Mouse (Mus musculus) cerebellum, postnatal 14 days (tissue): ENCODE measurements around the gene Dop1b.
"Not testable (repeated sequence)": the region's sequence is repeated elsewhere in the genome, so short reads cannot be mapped to it uniquely, and the experiment has no call there.

Source experiments
- DNase-seq, 2 experiments: peaks; one replicate each; pipeline ENCODE4 v3.0.0; 2021; ENCODE audit warnings: mixed read lengths in 2 of 2

Gene Dop1b

GRCm38 (mm10) chr16:93797841-93798492, 86.3 kb downstream of the Dop1b start:
- peak; percentile 38 for DNase-seq

DNA sequence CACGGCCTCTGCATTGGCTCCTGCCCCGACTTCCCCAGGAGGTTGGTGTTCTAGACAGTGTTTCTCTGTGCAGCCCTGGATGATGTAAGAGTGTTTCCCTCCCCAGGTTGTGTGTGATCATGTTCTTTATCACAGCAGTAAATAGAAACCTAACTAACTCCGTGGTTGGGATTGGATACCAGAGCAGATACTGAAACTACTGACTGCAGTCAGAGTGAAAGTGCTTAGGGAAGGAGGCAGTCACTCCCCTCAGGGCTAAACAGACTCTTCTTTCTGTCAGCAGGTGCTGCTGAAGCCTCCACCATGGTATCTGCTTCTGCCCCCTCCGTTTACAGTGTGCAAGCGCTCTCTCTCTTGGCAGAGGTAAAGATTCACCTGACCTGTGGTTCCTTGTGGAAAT, 86.9 kb downstream of the Dop1b start:
- no peak for DNase-seq

- peak; percentile 34 to 39 for DNase-seq
Measured at GRCm38 (mm10) chr16:93799071-93799470, 87.4 kb downstream of the Dop1b start.

DNA sequence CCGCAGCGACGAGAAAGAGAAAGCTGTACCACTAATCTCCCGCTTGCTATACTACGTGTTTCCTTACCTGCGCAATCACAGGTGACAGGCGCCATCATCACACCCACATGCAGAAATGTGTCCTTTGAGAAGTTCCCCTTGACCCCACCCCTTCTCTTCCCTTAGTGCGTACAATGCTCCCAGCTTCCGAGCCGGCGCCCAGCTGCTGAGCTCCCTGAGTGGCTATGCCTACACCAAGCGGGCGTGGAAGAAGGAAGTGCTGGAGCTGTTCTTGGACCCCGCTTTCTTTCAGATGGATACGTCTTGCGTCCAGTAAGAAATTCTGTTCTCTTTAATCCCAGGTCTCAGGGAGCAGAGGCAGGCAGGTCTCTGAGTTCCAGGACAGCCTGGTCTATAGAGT, 88.2 kb downstream of the Dop1b start:
- no peak for DNase-seq

DNA sequence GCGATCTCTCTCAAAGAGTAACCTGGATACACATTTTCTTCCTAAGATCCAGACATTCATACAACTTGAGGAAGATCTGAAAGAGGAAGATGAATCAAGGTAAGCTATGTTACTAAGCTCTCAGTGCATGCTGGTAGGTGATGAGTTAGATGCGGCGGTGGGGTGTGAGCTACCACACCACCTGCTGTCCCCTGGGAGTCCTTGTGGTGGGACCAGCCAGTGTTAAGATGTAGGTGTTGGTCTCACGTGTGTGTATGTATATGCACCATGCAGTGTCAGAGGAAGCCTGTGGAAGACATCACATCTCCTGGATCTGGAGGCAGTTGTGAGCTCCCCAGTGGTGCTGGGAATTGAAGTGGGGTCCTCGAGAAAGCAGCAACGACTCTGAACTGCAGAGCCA, 95.5 kb downstream of the Dop1b start:
- DNase-seq: no peak

- no peak for DNase-seq
Measured at GRCm38 (mm10) chr16:93807961-93808554, 96.4 kb downstream of the Dop1b start.

- DNase-seq: no peak
Measured at GRCm38 (mm10) chr16:93815856-93816736, 104.4 kb downstream of the Dop1b start.

DNA sequence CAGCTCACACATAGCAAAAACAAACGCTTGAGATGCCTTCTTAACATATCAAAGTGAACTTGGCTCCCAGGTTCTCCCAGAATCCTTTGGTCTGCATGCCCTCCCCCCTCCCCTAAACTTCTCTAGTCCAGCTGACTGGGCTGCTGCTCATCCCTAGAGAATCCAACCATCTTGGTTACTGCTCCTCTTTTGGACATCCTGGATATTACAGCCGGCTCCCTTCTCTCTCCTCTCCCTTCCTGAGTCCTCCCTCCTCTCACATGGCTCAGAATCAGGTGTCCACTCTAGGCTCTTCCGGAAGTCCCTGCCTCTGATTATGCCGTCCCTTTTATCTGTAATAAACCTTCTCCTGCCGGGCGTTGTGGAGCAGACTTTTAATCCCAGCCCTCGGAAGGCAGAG, 105.2 kb downstream of the Dop1b start:
- DNase-seq: no peak

- no peak for DNase-seq
Measured at GRCm38 (mm10) chr16:93817371-93817770, 105.7 kb downstream of the Dop1b start.

GRCm38 (mm10) chr16:93818691-93819324, 107.1 kb downstream of the Dop1b start:
- DNase-seq: no peak

- no peak for DNase-seq
Measured at GRCm38 (mm10) chr16:93819325-93819696, 107.6 kb downstream of the Dop1b start.

DNA sequence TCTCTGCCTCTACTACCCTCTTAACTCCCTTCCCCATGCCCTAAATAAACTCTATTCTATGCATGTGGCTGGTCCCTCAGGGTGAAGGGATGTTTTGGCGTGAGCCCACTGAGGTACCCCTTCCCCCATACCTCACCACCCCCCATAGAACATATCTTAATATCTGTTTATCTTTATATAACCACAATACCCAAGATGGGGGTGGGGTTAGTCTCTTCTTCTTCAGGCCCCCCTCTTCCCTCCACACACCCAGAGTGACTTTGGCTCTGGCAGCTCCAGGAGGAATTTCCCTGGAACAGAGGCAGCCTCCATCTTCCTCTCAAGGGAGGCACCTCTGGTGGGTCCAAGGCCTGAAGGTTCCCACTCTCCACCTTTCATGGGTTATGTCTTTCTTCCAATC, 108.3 kb downstream of the Dop1b start:
- no peak for DNase-seq

GRCm38 (mm10) chr16:93821706-93822105, 110.0 kb downstream of the Dop1b start:
- DNase-seq: no peak

GRCm38 (mm10) chr16:93822433-93823225, 110.9 kb downstream of the Dop1b start:
- not testable (repeated sequence) for DNase-seq

- DNase-seq: no peak
Measured at GRCm38 (mm10) chr16:93824799-93825198, 113.1 kb downstream of the Dop1b start.

DNA sequence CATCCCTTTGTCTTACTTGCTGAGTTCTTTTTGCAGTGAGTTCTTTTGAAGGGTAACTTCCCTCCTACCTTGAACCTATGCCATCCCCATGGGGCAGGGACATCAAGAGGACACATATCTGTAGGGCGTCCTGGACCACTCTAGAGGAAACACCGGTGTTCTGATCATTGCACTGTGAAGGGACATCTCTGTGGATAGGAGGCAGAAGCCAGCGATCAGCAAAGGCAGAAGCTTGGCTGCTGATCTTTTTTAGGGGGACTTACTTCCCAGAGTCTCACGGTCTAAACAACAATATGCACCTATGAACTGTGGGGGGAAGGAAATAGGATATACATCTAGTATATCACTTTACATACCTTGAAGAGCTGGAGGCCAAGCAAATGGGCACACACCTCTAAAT, 113.8 kb downstream of the Dop1b start:
- DNase-seq: no peak

GRCm38 (mm10) chr16:93826054-93826453, 114.3 kb downstream of the Dop1b start:
- DNase-seq: no peak

DNA sequence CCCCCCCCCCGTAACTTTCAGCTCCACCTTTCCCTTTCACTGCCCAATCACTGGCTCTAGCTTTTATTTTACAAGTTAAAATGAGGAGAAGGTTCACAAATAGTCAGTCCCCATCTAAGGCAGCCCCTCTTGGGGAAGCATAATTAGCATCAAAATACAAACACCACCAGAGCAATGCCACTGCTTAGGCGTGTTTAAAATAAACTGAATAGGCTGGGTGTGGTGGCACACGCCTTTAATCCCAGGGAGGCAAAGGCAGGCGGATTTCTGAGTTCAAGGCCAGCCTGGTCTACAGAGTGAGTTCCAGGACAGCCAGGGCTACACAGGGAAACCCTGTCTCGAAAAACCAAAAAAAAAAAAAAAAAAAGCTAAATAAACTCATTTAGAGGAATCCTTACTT, 114.8 kb downstream of the Dop1b start:
- not testable (repeated sequence) for DNase-seq

GRCm38 (mm10) chr16:93826909-93827308, 115.2 kb downstream of the Dop1b start:
- no peak for DNase-seq

GRCm38 (mm10) chr16:93829526-93829925, 117.8 kb downstream of the Dop1b start:
- no peak for DNase-seq

- DNase-seq: no peak
Measured at GRCm38 (mm10) chr16:93830071-93830470, 118.4 kb downstream of the Dop1b start.

- DNase-seq: no peak
Measured at GRCm38 (mm10) chr16:93830916-93831315, 119.2 kb downstream of the Dop1b start.
